Mouse (Mus musculus) CD8-positive naive resting alpha-beta T cell, adult 2 months (primary cell): ENCODE data around the gene Rnf166.

Source experiments
- DNase-seq, 2 experiments: peaks; one replicate each; pipeline ENCODE4 v3.0.0; 2022; ENCODE audit warnings: low read depth in 2 of 2, low spot score in 2 of 2

Gene Rnf166

DNA sequence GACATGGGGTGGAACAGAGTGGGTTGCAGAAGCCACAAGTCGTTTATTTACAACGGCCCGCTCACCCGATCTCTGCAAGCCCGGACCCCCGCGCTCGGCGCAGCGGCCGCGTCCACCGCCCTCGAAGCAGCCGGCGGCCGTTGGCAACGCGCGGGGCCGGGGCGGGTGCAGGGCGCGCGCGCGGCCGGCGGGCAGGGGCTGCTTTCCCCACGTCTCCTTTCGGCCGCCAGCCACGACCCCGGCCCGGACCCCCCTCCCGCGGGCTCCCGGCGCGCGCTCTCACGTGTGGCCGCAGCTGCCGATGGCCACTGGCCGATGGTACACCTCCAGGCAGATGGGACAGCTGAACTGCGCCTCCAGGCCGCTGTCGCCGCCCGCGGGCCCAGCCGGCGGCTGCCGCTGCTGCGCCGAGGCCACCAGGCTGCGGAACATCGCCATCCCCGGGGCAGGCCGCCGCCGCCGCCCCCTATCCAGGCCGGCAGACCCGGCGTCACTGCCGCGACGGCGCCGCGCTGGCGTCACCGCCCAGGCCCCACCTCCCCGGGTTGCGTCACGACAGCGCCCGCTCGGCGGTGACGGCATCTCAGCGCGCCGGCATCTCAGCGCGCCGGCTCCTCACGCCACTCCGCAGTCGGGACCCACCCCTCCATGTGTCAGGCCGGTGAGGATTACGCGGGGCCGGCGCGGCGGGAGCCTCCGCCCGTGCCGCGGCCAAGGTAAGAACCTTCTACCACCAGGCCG, at the start of gene Rnf166, which contains the start of gene Ctu2:
Rnf166 (minus strand) TSS at position 485 of the 741 bp plus-strand sequence.
Ctu2 (plus strand) TSS at position 564 of the 741 bp plus-strand sequence.
- DNase-seq = peak; percentile 91 to 94

DNA sequence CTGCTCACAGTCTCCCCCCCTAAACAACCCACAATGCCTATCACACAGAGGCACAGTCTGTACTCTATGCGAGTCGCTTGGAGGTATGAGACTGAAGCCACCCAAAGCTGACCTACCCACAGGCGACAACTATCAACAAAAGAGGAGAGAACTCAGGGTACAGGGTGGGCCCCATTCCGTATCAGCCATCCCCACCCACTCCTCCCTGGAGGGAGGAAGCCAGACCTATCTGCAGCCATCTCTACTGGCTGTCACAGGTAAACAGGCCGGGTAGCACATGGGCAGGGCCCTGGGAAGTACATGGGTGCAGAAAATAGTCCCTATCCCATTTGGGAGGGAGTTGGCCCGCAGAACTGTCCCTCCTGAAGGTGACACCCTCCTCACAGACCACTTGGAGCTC, 49.1 kb upstream of the Rnf166 start:
- DNase-seq = no peak

DNA sequence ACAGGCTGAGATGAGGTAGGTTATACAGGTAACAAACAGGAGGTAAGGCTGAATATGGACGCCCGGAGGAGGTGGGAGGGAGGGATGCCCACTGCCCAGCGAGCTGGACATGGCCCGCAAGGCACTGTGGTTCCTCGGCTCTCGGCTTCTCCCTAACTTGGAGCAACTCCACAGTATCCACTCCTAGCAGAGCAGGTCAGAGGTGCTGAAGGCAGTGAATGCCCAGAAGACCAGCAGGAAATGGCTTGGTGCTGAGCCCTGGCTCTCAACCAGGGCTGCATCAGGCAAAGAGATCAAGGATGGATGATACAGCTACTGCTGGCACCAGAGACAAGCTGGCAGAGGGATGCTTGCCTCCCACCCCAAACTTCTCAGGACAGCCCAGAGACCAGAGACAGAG, 48.6 kb upstream of the Rnf166 start:
- no peak for DNase-seq

DNA sequence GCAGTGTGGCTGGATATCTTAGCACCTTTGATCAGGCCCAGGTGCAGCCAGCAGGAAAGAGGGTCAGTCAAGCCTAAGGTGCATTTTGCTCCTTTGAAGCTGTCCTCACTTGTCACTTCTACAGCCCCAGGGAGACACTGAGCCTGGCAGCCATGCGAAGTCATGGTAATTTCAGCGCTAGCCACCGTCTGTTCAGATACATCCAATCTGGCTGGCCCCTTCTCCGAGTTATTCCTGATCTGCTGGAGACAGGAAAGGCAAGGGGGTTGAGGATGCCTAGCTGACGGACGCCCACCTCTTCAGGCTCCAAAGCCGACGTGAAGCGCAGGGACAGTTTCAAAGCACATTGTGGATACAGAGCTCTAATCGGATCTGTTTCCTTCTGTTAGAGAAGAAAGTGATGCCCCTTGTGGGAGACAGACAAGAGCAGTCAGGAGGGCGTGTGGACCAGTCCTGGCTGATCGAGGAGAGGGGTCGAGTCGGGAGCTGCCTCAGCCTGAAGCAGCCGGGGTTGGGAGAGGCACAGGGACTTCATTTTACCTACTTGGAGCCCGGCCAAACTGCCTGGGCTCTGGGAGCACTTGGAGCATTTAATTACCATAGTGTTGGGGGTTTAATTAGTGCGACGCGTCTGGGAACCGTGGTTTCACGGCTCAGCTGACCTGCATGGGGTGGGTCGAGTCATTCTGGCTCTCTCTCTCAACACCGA, 47.9 kb upstream of the Rnf166 start:
- DNase-seq = no peak

DNA sequence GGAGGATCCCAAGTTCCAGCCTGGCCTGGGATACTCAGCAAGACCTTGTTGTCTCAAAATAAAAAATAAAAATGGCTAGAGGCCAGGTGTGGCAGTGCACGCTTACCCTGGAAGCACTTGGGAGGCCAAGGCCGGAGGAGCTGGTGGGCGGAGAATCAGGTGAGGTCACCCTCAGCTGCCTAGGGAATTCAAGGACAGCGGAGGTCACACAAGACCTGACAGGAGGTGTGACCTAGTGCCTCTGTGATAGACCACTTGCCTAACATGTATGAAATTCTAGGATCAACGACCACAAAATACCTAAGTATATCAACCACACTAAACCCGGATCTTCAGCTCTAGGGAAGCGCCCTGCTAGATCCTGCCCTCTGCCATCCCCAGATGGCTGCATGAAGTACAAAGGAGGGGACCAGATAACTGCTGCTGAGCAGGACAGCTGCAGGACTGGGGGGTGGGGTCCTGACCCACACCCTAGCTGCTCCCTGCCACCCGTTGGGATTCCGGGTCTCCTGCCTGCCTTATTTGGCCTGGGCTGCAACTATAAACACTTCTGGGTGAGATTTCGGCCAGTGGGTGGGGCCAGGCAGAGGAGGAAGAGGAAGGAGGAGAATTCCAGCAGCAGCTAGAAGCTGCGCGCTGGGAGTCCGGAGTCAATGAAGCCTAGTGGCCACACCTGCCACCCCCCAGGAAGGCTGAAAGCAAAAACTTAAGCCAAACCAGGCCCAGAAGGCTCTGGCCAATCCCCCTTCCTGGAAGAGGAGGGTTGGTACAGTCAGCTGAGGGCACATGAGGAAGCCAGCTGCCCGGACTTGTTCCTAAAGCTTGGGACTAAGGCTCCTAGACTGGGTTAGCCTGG, 47.2 kb upstream of the Rnf166 start:
- no peak for DNase-seq

DNA sequence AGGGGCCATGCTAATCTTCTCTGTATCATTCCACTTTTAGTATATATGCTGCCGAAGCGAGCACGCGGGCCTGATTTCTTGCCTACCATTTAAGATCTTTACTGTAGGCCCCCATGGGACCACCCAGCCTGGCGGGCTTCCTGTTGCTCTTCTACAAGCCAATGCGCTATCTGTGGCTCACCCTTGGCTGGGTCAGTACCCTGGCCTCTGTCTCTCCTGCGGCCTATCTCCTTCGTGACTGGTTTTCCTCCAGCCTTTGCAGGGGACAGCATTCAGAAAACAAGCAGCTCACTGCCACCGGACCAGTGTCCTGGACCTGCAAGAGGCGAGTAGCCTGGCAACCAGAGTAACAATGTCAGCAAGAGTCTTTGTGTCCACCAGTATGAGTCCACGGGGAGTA, 44.7 kb upstream of the Rnf166 start:
- DNase-seq = no peak

DNA sequence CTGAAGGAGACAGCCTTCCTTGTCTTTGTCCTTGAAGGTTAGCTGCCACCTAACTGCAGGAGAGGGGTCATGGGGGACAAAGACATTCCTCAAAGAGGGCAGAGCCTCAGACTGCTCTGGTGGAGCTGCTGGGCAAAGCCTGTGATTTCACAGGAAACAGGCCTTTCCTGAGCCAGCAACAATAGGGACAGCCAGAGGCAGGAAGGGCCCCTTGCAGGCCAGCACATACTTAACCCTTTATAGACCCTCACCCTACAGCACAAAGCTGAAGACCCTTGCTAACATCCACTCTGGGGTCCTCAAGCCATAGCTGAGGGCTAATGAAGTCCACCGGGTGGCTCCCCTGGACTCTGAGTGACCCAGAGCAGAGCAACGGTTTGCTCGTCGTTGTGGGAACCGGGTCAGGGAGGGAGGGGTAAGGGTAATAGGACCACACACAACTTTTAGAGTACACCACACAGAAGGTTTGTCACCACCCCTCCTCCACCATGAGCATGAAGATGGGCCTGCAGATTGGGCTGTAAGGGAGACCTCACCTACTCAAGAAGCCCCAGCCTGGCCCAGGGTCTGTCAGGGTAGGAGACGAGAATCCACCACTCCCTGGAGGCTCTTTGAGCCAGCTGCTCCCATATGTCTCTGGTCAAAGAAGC, 41.8 kb upstream of the Rnf166 start:
- no peak for DNase-seq

DNA sequence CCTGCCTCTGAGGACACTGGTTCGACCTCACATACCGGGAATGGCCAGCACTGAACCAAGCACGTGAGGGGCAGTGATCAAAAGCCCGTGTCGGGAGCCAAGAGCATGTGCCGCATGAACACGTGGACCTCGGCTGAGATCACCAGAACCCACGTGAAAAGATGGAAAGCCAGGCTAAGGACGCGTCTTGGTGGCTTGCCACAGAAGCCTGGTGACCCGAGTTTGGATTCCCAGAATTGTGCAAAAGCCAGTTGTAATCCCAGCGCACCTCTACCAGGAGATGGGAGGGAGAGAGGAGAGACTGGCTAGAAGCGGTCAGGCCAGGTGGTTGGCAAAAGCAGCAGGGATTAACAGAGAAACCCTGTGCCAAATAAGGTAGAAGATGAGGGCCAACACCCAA, 39.8 kb upstream of the Rnf166 start:
- no peak for DNase-seq

DNA sequence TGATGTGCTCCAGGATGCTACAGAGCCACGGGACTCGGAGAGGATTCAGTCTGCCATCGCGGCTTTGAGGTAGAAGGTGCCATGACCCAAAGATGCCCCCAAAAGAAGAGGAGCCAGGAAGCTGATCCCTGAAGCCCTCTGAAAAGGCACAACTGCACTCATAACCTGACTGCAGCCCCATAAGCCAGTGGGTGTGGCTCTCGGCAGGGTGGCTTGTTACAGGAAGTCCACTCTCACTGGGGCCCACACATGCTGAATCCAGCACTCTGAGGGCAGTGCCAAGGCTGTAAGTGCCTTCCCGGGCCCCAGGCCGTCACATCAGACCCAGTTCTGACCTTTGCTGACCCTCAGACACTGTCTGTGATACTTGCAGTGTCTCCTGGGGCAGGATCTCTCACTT, 36.5 kb upstream of the Rnf166 start:
- DNase-seq = no peak

DNA sequence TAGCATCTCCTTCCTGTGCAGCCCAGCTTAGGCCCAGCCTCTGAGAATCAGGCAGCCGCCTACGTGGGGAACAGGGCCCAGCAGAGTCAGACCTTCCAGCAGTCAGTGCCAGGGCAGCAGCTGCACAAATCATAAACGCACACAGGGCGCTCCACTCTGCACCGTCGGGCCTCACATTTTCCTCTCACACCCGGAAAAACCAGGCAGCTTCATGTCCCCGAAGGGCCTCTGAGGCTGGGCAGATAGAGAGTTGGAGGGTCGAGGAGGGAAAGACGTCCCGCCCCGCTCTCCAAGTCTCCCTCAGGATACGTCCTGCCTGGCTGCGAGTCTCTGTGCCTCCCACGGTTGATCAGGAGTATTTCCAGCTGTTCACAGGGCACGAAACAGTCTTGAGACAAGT, 35.7 kb upstream of the Rnf166 start:
- DNase-seq = no peak

DNA sequence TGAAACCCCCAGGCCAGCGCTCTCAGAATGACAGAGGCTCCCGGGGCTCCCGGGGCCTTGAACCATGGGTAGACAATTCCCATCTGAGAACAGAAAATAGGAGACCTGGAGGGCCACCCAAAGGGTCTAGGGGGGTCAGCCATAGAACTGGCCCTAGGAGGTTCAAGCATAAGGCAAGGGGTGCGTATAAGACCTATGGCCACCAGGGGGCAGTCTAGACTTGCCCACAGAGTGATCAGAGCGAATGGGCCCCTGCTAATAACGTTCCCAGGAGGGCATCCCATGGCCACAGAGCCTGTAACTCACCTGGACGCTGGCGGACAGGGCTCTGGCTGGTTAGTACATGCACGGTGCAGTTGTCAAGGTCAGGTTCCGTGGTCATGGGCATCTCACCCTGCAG, 25.0 kb upstream of the Rnf166 start:
- DNase-seq = peak; percentile 68 to 72

DNA sequence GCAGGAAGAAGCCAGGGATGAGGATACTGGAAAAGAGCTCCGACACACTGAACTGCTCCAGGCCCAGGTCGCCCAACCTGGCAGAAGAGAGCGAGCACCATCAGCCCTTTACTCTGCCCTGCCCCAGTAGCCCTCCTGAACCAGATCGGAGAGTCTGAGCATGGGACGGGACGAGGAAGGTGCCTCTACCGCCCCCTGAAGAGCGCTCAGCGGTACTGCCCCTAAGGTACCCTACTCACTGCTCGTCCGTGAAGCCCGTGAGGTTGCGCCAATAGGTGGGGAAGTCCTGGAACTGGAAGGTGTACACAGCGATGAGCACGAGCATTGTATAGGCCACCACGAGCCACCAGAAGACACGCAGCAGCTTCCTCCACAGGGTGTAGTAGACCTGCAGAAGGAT, 22.0 kb upstream of the Rnf166 start:
- no peak for DNase-seq

DNA sequence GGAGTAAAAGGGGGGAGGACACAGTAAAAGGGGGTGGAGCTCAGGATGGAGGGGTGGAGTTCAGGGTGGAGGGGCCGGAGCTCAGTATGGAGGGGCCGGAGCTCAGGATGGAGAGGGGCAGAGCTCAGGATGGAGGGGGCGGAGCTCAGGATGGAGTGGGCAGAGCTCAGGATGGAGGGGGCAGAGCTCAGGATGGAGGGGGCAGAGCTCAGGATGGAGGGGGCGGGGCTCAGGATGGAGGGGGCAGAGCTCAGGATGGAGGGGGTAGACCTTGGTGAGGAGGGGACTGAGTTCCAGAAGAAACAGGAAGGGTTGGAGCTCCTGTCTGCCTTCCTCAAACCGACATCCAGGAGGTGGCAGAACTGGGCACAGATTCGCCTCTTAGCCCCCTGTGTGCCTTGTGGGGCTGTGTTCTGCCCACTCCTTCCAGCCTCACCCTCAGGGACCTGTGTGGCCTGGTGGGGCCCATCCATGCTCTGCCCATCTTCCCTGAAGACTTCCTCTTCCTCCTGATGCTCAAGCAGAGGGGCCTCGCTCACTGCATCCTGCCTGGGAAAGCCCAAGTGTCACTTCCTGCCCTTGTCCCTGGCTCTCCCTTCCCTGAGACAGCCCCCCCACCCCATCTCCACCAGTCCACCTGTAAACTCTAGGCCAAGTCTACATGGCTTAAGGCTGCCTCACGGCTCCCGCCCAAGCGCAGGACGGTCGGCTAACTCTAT, 21.3 kb upstream of the Rnf166 start:
- DNase-seq = no peak

DNA sequence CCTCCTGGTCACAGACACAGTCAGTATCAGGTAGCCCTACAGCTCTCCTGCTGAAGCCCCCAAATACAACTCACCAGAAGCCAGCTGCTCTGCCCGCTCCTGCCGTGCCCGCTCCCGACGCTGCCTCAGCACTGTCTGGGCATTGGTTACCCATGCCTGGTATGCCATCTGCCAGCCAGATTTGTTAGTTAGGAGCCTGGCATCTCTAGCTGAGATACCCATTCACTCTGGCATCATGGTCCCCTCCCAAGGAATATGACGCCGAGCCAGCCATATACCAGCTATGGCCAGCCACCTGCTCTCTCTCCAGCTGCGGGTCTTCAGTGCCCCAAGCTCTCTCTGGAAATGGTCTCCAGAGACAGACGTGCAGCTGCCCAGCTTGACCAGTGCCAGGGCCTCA, 12.5 kb upstream of the Rnf166 start:
- no peak for DNase-seq

DNA sequence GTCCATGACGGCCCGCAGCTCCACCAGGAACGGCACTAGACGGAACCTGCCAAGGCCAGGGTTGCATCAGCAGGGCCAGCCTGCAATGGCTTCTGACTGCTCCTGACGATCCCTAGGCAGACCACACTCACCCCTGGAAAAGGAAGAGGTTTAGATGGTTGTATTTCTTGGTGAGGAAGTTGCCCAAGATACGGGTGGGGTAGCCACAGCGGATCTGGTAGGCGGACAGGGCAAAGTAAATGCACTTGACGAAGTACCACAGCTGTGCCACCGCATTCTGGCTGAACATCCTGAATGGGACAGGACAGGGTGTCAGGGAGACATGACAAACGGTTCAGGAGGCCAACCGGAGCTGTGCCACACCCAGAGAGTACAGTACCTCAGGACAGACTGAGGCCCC, 9.0 kb upstream of the Rnf166 start:
- DNase-seq = no peak

DNA sequence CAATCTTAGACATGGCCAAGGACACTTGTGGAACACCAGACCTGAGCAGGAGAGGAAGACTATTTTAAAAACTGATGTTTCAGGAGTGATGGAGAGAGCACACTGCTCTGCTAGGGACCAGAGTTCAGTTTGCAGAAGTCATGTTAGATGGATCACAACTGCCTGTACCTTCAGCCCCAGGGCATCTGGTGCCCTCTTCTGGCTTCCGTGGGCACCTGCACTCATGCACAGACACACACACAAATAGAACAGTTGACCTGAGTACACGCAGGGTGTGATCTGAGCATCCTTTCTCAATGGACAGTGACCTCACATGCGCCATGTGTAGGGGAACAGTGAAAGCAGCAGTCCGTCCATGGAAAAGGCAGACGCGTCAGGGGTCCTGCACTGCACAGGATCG, 8.0 kb upstream of the Rnf166 start:
- DNase-seq = no peak

DNA sequence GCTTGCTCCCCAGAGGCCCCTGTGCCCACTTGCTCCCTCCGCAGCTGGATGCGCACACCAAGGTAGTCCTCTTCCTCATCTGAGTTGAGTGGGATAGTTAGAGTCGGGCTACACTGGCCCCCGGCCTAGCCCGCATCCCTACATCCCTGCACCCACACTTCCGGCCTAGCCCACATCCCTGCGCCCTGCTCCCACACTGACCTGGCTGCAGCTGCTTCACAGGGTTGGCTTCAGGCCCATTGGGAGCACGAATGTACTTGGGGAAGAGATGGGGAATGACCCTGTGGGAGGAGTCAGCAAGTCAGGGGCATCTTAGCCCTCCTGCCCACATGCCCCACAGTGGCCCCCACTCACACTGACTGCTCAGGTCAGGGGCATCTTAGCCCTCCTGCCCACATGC, 6.6 kb upstream of the Rnf166 start:
- no peak for DNase-seq

DNA sequence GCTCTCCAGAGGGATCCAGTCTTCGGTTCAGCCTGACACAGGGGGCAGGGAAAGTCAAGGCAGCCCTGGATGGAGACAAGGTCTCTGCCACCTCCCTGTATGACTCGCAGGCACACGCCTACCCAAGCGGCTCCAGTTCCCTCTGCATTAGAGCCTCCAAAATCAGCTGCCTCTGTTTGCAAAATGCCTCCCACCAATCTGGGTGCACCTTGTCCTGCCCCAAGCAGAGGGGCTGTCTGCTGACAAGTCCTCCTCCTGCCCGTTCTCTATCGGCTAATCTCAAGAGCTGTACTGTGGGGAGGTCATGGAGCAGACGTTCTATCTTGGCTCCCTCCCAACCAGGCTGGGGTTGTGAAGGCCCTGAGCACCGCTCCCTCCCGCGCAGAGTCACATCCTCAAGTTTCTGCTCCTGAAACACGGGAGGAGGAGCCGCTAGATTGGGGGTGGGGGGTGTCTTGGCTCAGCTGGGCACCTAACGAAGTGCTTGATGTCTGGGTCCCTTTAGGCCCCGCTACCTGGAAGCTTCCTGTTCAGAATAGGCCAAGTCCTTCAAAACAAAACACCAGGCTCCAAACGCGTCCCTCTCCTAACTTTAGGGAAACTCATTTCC, 808 bp downstream of the Rnf166 start:
- DNase-seq = peak in 1 of 2 experiments; percentile 24

DNA sequence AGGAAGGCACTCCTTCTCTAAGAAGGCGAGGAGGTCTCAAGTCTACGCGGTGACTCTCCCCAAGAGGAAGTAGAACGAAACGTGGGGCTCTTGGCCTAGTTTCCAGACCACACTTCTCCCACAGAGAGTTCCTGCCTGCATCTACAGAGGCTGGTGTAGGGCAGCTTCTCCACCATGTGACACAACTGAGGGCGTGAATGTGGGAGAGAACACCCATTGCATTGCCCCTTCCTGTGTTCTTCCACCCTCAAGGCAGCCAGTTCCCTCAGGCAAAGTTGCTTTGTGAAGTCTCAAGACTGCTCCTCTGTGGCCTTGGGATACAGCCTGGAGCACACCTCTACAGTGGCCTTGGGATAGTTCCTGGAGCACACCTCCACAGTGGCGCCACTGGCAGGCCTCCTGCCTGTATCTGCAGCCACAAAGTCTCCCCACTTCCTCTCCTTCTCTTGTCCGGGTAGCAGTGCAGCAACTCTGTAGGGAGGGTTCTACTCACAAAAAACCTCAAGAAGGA, 1.9 kb downstream of the Rnf166 start:
- peak; percentile 32 to 56 for DNase-seq

DNA sequence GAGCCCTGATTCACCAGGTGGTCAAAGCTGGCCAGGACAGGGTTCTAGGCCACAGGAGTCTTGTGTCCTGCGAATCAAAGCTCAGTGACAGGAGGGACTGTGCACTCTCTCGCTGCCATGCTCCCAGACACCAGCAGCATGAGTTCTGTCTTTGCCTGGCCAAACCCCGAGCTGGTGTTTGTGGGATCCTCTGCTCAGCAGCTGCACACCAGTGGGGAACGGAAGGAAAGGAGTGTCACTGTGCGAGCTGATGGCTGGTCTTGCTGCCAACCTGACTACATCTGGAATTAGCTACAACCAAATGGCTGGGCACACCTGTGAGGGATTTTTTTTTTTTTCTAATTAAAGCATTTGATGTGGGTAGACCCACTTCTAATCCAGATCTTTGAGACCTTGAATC, 5.2 kb downstream of the Rnf166 start:
- peak in 1 of 2 experiments; percentile 15 for DNase-seq
